Comparison of ENCODE assay signal across 22 mouse cellular contexts in the genomic region with DNA sequence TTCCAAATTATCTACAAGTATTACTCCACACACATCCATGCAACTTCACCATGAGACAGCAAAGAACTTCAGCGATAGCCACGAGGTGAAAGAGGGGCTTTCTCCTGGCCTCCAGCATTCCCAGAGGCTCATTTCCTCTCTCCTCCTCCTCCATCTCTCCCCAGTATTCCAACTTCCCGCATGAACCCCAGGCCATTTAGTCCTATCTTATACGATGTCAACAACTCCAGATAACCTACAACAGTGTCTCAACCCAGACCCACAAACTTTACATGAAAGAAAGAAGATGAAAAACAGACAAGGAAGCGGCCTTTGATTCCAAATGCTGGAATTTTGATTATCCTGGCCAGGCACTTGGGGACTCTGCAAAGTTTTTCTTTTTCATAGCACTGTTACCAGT.
DNase-seq lines count a peak whose midpoint lies in the region; ATAC-seq lines count a peak whose summit lies in the region.
"Had no signal": no experiment of that assay in that cellular context is flagged by ENCODE, and none has a peak within 500 bp of the region (broad histone marks: within the 10 kb centered on the region; RNA-seq: fewer than 3 reads in every experiment).

No protein-coding gene starts in this region.

- no peaks in the 10 kb centered on the region for H3K36me3 ChIP-seq in heart, embryonic 11.5 days (ENCODE audit: control insufficient read depth, insufficient read depth, low read length)
- no peaks in the 10 kb centered on the region for H3K36me3 ChIP-seq in heart, embryonic 16.5 days (ENCODE audit: control insufficient read depth, insufficient read depth)
- H3K36me3 ChIP-seq in midbrain, embryonic 11.5 days (ENCODE audit: control insufficient read depth, insufficient read depth, low read length), result no peaks in the 10 kb centered on the region
- no peaks in the 10 kb centered on the region for H3K36me3 ChIP-seq in midbrain, embryonic 16.5 days (ENCODE audit: control insufficient read depth, insufficient read depth, low read length)

- H3K9me3 ChIP-seq in heart, embryonic 11.5 days (replicated peaks; ENCODE audit: control insufficient read depth, low read length), result no peaks in the 10 kb centered on the region
- no peaks in the 10 kb centered on the region for H3K9me3 ChIP-seq in heart, embryonic 16.5 days (replicated peaks; ENCODE audit: control insufficient read depth, low read length)
- no peaks in the 10 kb centered on the region for H3K9me3 ChIP-seq in midbrain, embryonic 11.5 days (ENCODE audit: control insufficient read depth, low read length)
- H3K9me3 ChIP-seq in midbrain, embryonic 16.5 days (replicated peaks; ENCODE audit: control insufficient read depth, low read length, poor library complexity, severe bottlenecking), result no peaks in the 10 kb centered on the region

- H3K27me3 ChIP-seq in heart, embryonic 11.5 days (ENCODE audit: control insufficient read depth, insufficient read depth, low read length), result no peaks in the 10 kb centered on the region
- no peaks in the 10 kb centered on the region for H3K27me3 ChIP-seq in heart, embryonic 16.5 days (ENCODE audit: control insufficient read depth, insufficient read depth, low read length)
- no peaks in the 10 kb centered on the region for H3K27me3 ChIP-seq in midbrain, embryonic 11.5 days (ENCODE audit: control insufficient read depth, insufficient read depth, low read length)
- no peaks in the 10 kb centered on the region for H3K27me3 ChIP-seq in midbrain, embryonic 16.5 days (ENCODE audit: control insufficient read depth, insufficient read depth, low read depth, low read length)

- H3K4me3 ChIP-seq in heart, embryonic 11.5 days (ENCODE audit: low read depth, low read length), result no peak overlapping the region
- no peak overlapping the region for H3K4me3 ChIP-seq in heart, embryonic 16.5 days (ENCODE audit: low read length)
- no peak overlapping the region for H3K4me3 ChIP-seq in midbrain, embryonic 11.5 days (ENCODE audit: low read depth, low read length)
- H3K4me3 ChIP-seq in midbrain, embryonic 16.5 days (ENCODE audit: low read depth, low read length), result no peak overlapping the region

- H3K27ac ChIP-seq in heart, embryonic 11.5 days (ENCODE audit: low read depth, low read length), result no peak overlapping the region
- H3K27ac ChIP-seq in heart, embryonic 16.5 days (ENCODE audit: low read length), result peak overlapping the region; percentile 69
- H3K27ac ChIP-seq in midbrain, embryonic 11.5 days (ENCODE audit: low read depth, low read length), result no peak overlapping the region
- H3K27ac ChIP-seq in midbrain, embryonic 16.5 days (ENCODE audit: low read length), result no peak overlapping the region
- H3K27ac ChIP-seq: hindbrain, embryonic 14.5 days; hindbrain, postnatal 0 days had no signal

- ATAC-seq in heart, embryonic 11.5 days (replicated peaks; ENCODE audit: insufficient number of reproducible peaks, low FRiP score, low TSS enrichment), result no peak
- no peak; the same call in 1 of the 2 replicates for ATAC-seq in heart, embryonic 16.5 days (replicated peaks; ENCODE audit: extremely low read depth, insufficient read depth, low FRiP score)
- ATAC-seq in midbrain, embryonic 11.5 days (ENCODE audit: low FRiP score), result no peak
- ATAC-seq in midbrain, embryonic 16.5 days, result no peak
- ATAC-seq: CD4-positive, CD25-positive, alpha-beta regulatory T cell, adult 4 months; forebrain, embryonic 14.5 days; hindbrain, postnatal 0 days; inflammation-experienced regulatory T-cells, adult 6 months; intestine, embryonic 16.5 days had no signal

- 0 out of 2 replicates have a peak overlapping the region, but pooled peaks have one; percentile 4 for H3K4me2 ChIP-seq in heart, embryonic 11.5 days
- H3K4me2 ChIP-seq in heart, embryonic 16.5 days (ENCODE audit: low read depth, low read length), result no peak overlapping the region
- no peak overlapping the region for H3K4me2 ChIP-seq in midbrain, embryonic 11.5 days
- no peak overlapping the region for H3K4me2 ChIP-seq in midbrain, embryonic 16.5 days (ENCODE audit: low read length)
- H3K4me2 ChIP-seq: hindbrain, embryonic 14.5 days had no signal

- no peak for DNase-seq in heart, postnatal 14 days
- DNase-seq in heart, adult 8-10 months (ENCODE audit: low spot score), result no peak
- peak; percentile 77 for DNase-seq in midbrain, embryonic 11.5 days (ENCODE audit: low spot score, missing footprints)
- no peak for DNase-seq in adrenal gland, postnatal 10 days
- DNase-seq: adrenal gland, adult 2 months; adrenal gland, postnatal 25 days; cerebellum, adult 18-20 months; cerebellum, adult 9-10 months; cerebellum, postnatal 14 days; forebrain, postnatal 0 days; gastrocnemius, postnatal 25 days; kidney, adult 18-20 months; kidney, adult 9 months had no signal

- peaks cover 10% of the 10 kb centered on the region for H3K4me1 ChIP-seq in heart, embryonic 11.5 days (ENCODE audit: control insufficient read depth, insufficient read depth, low read length)
- peaks cover 12% of the 10 kb centered on the region; the same call in 1 of the 2 replicates for H3K4me1 ChIP-seq in heart, embryonic 16.5 days (ENCODE audit: control insufficient read depth, insufficient read depth, low read length)
- H3K4me1 ChIP-seq in midbrain, embryonic 11.5 days (ENCODE audit: control insufficient read depth, insufficient read depth, low read length), result no peaks in the 10 kb centered on the region
- H3K4me1 ChIP-seq in midbrain, embryonic 16.5 days (ENCODE audit: control insufficient read depth, insufficient read depth, low read length), result no peaks in the 10 kb centered on the region

- 16% methylated on average over 5 of the region's 5 CpGs for WGBS in heart, embryonic 11.5 days (ENCODE audit: insufficient replicate concordance)
- 26% methylated on average over 5 of the region's 5 CpGs for WGBS in heart, embryonic 16.5 days
- WGBS in midbrain, embryonic 11.5 days, result 85% methylated on average over 5 of the region's 5 CpGs
- WGBS in midbrain, embryonic 16.5 days, result 82% methylated on average over 5 of the region's 5 CpGs

- no peak overlapping the region for H3K9ac ChIP-seq in heart, embryonic 11.5 days (ENCODE audit: low read depth, low read length)
- H3K9ac ChIP-seq in heart, embryonic 16.5 days (ENCODE audit: low read length), result no peak overlapping the region
- no peak overlapping the region for H3K9ac ChIP-seq in midbrain, embryonic 11.5 days (ENCODE audit: low read length)
- H3K9ac ChIP-seq in midbrain, embryonic 16.5 days (ENCODE audit: low read depth, low read length), result no peak overlapping the region
- H3K9ac ChIP-seq: forebrain, postnatal 0 days; hindbrain, embryonic 14.5 days had no signal

- intact Hi-C loops in heart, postnatal 14 days (cut with DNase I), result no loop called here
